Mouse (Mus musculus): Measurements from ENCODE around the gene Epb41l2. TPM values are rescaled to one million over a fixed set of nuclear protein-coding genes. Genes with fewer than 3 reads are reported as not detected.

Epb41l2 gene
- polyA plus RNA-seq, 1 experiment from 2014 or later: 90.6 TPM

DNA sequence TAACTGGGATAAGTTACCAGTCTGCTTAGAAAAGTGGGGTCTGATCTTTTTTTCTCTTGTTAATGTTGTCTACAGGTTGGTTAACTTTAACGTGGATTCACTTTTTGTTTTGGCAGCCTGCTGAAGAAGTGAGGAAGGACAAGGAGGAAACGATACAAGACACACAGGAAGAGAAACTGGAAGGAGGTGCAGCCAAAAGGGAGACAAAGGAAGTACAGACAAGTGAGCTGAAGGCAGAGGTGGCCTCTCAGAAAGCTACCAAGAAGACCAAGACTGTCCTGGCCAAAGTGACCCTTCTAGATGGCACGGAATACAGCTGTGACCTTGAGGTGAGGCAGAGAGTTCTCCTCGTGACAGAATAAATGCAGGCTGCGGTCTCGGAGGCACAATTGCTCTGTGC is 84.0 kb downstream of the Epb41l2 start:
- Histone ChIP-seq H3K9me3 (no peaks in the 10 kb centered on the region), H3K4me3 (no peak overlapping the region), H3K27ac (no peak overlapping the region), H3K27me3 (no peaks in the 10 kb centered on the region), H3K36me3 (peaks cover 17% of the 10 kb centered on the region; the same call in 1 of the 2 replicates), H3K4me1 (peaks cover 31% of the 10 kb centered on the region), H3K9ac (no peak overlapping the region), H3K4me2 (no peak overlapping the region)
- 74% methylated on average over 6 of the region's 6 CpGs for WGBS
- ATAC-seq (ENCODE audit: borderline replicate concordance, extremely low read depth, low FRiP score, low TSS enrichment): no peak

DNA sequence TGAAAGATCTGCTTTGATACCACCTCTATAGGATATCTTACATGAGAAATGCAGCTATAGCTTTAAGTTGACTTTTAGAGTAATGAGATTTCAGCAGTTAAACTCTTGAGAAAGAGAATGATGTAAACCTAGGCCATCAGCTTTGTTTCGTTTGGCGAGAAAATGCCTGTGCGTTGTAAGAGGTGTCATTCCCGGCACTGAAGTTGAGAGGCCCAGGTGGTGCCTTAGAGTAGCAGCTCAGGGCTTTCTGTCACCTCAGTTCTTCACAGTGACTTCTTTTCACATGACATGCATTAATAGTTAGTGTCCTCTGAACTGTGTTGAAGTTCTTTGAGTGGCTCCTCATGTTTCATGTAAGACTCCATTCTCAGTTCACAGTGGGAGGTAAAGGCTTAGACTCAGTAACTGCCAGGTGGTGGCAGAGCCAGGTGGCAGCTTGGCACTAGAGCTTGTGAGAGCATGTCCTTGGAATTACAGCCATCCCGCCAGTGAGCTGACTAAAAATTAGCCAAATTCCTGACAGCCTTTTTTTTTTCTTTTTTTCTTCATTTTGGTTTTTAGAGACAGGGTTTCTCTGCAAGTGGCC is 84.7 kb downstream of the Epb41l2 start:
- Histone ChIP-seq H3K9me3 (no peaks in the 10 kb centered on the region), H3K27ac (no peak overlapping the region), H3K27me3 (no peaks in the 10 kb centered on the region), H3K36me3 (peaks cover 17% of the 10 kb centered on the region; the same call in 1 of the 2 replicates), H3K4me2 (no peak overlapping the region), H3K4me3 (no peak overlapping the region), H3K9ac (no peak overlapping the region), H3K4me1 (peaks cover 30% of the 10 kb centered on the region)
- WGBS: 80% methylated on average over 5 of the region's 5 CpGs
- no peak for ATAC-seq (ENCODE audit: borderline replicate concordance, extremely low read depth, low FRiP score, low TSS enrichment)

DNA sequence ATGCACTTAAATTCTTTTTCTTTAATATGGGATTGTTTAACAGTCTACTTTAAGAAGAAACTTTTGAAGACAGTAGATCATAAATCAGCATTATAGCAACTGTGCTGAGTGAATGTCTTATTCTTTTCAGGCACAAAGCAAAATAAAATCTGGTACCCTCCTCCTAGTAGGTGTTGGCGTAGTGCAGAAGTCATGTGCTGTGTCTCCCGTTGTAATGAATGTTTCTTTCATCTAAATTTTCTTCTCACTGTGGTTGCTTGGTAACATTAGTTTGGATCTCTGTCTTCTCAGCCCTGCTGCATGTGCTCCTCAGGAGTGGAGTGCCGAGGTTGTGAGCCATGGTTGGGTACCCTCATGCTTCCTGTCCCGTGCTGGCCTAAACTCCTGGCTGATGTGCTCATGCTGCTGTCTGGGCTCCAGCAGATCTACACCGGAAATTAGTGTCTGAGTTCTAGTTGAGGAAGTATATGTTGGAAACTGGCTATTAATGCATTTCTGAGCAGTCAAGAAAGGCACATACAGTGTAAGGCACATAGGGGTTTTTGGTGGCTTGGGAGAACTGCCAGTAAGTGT is 87.4 kb downstream of the Epb41l2 start:
- Histone ChIP-seq H3K27me3 (no peaks in the 10 kb centered on the region), H3K9me3 (no peaks in the 10 kb centered on the region), H3K36me3 (peaks cover 13% of the 10 kb centered on the region; the same call in 1 of the 2 replicates), H3K4me2 (no peak overlapping the region), H3K9ac (no peak overlapping the region), H3K4me1 (peaks cover 27% of the 10 kb centered on the region), H3K27ac (peak overlapping the region; percentile 38; the same call in 1 of the 2 replicates), H3K4me3 (no peak overlapping the region)
- ATAC-seq (ENCODE audit: borderline replicate concordance, extremely low read depth, low FRiP score, low TSS enrichment): 0 out of 2 replicates have a peak, but pooled peaks have one; percentile 52
- WGBS: 50% methylated on average over 5 of the region's 5 CpGs

DNA sequence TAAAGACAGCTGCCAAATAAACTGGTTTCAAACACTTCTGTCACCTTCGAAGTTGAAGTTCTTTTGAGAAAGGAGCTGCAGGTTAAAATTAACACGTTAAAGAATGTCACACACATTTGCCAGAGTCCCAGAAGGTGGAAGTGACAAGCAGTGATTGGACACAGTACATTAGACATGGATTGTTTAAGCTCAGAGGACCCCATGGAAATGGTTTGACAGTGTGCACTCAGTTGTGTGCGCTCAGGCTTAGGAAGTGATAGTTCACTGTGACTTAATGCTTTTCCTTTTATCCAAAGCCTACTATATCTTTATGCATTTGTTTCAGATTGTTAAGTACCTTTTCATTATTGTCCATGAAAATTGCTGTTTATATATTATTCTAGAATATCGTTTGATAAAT is 89.1 kb downstream of the Epb41l2 start:
- H3K36me3 ChIP-seq: peaks cover 10% of the 10 kb centered on the region; the same call in 1 of the 2 replicates
- H3K27ac ChIP-seq: no peak overlapping the region
- no peak for ATAC-seq (ENCODE audit: borderline replicate concordance, extremely low read depth, low FRiP score, low TSS enrichment)
- no peak overlapping the region for H3K9ac ChIP-seq
- H3K27me3 ChIP-seq: no peaks in the 10 kb centered on the region
- 67% methylated on average over 4 of the region's 4 CpGs for WGBS
- no peaks in the 10 kb centered on the region for H3K9me3 ChIP-seq
- peaks cover 31% of the 10 kb centered on the region for H3K4me1 ChIP-seq
- no peak overlapping the region for H3K4me3 ChIP-seq
- no peak overlapping the region for H3K4me2 ChIP-seq

DNA sequence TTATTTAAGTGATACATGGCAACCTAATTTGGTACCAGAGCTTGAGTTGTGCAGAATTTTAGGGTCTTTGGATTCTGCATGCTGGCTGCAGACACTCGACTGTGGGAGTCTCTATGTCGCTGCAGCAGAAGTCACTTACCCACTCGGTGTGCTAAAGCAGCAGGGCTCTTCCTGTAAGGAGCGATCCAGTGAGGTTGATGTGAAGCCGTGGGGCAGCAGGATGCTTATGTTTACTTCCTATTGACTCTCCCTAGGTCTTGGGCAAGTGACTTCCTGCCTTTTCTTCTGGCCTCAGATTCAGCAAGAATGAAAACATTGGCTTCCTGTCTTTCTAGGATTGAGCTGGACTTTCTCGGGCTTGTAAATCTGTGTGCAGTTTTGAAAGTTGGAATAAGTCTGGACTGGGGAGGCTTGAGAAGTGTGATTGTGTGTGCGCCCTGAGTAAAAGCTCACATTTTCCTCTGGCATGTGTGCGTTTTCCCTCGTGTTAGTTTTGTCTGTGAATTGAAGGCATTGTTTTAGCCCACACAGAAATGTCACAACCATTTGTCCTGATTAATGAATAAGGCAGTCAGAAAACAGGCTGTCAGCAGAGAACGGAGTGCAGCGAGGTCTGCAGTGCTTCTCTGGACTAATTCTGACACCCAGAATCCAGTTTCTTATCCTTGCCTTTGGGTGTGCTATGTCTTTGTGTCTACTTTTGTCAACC is 89.9 kb downstream of the Epb41l2 start:
- Histone ChIP-seq H3K27ac (peak overlapping the region; percentile 54), H3K4me1 (peaks cover 31% of the 10 kb centered on the region), H3K36me3 (peaks cover 3% of the 10 kb centered on the region; the same call in 1 of the 2 replicates), H3K27me3 (no peaks in the 10 kb centered on the region), H3K9ac (no peak overlapping the region), H3K4me2 (peak overlapping the region; percentile 19; the same call in 1 of the 2 replicates), H3K9me3 (no peaks in the 10 kb centered on the region), H3K4me3 (no peak overlapping the region)
- peak; percentile 47; the same call in 1 of the 2 replicates for ATAC-seq (ENCODE audit: borderline replicate concordance, extremely low read depth, low FRiP score, low TSS enrichment)
- WGBS: 22% methylated on average over 11 of the region's 11 CpGs

DNA sequence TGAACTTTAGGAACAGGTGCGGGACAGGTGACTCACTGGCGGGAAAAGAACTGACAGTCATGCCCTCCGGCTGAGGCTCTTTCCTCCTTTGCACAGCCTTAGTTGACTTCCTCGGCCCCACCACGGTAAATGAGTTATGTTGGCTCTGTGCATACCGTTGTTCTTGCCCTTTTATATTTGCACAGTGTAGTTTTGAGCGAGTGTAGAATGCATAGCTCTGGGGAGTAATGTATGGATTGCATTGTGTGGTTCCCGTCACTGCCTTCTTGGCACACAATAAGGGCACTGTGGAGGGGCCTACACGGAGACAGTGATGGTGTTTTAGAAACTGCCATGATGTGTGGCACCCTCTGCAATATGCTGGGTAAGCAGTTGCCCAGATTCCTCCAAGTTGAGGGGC is 93.6 kb downstream of the Epb41l2 start:
- Histone ChIP-seq H3K27ac (no peak overlapping the region), H3K27me3 (no peaks in the 10 kb centered on the region), H3K9ac (no peak overlapping the region), H3K9me3 (no peaks in the 10 kb centered on the region), H3K4me1 (peaks cover 19% of the 10 kb centered on the region), H3K4me3 (no peak overlapping the region), H3K36me3 (no peaks in the 10 kb centered on the region), H3K4me2 (no peak overlapping the region)
- WGBS: 59% methylated on average over 9 of the region's 9 CpGs
- ATAC-seq (ENCODE audit: borderline replicate concordance, extremely low read depth, low FRiP score, low TSS enrichment): peak; percentile 58

DNA sequence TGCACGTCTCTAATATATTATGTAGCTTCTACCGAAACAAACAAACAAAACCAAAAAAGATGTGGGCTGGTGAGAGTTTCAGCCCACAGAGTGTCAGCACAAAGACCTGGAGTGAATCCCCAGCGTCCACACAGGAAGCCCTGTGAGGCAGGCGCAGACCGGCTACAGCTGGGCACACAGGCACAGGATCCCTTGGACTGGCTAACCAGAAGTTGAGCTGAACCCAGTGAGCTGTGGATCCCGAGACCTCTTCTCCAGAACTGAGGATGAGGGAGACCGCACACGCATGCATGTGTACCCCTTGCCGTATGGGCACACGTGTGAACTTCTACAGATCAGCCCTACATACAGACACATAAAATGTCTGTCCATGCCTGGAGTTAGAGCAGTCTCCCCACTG is 94.2 kb downstream of the Epb41l2 start:
- H3K4me1 ChIP-seq: peaks cover 15% of the 10 kb centered on the region
- no peak overlapping the region for H3K27ac ChIP-seq
- H3K27me3 ChIP-seq: no peaks in the 10 kb centered on the region
- H3K9ac ChIP-seq: no peak overlapping the region
- no peaks in the 10 kb centered on the region for H3K36me3 ChIP-seq
- H3K9me3 ChIP-seq: no peaks in the 10 kb centered on the region
- H3K4me3 ChIP-seq: no peak overlapping the region
- no peak for ATAC-seq (ENCODE audit: borderline replicate concordance, extremely low read depth, low FRiP score, low TSS enrichment)
- H3K4me2 ChIP-seq: no peak overlapping the region
- WGBS: 86% methylated on average over 10 of the region's 10 CpGs

DNA sequence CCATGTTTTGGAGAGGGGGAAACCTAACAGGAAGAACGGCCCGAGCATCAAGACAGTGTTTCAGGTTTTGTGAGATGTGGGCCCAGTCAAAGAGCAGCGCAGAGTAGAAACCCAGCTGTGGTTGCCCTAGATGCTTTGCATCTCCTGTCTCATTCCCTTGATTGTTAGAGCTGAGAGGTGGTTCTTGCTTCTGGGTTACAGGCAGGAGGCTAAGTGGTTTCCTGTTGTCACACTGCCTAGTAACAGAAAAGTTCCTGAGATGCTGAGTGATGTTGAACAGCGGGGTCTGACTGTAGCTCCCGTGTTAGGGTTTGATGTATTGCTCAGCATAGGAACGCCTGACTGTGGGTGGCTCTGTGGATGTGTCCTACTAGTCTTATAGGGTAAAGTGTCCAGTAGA is 97.5 kb downstream of the Epb41l2 start:
- ATAC-seq (ENCODE audit: borderline replicate concordance, extremely low read depth, low FRiP score, low TSS enrichment): no peak
- Histone ChIP-seq H3K27ac (no peak overlapping the region), H3K4me2 (no peak overlapping the region), H3K36me3 (no peaks in the 10 kb centered on the region), H3K9me3 (no peaks in the 10 kb centered on the region), H3K27me3 (no peaks in the 10 kb centered on the region), H3K4me3 (no peak overlapping the region), H3K9ac (no peak overlapping the region), H3K4me1 (0 out of 2 replicates have a peak, but pooled peaks cover 5% of the 10 kb centered on the region)
- WGBS: 73% methylated on average over 6 of the region's 6 CpGs

DNA sequence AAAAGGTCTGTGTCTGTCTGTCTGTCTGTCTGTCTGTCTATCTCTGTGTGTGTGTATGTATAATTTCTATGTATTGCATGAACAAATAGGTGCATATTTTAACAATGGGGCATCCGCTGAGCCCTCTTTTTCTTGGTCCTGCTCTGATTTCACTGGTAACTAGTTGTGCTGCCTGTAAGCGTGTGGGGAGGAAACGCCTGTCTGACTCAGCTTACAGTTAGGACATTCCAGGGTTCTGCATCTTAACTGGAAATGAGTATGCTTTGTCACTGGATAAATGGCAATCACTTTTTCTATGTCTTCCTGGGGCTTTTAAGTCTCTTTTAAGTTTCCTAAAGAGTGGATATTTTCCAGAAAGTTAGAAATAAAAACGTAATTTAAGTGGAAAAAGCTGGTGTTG is 98.4 kb downstream of the Epb41l2 start:
- no peaks in the 10 kb centered on the region for H3K27me3 ChIP-seq
- H3K4me3 ChIP-seq: no peak overlapping the region
- H3K9me3 ChIP-seq: no peaks in the 10 kb centered on the region
- 80% methylated on average over 4 of the region's 4 CpGs for WGBS
- H3K36me3 ChIP-seq: no peaks in the 10 kb centered on the region
- no peak overlapping the region for H3K9ac ChIP-seq
- 0 out of 2 replicates have a peak, but pooled peaks cover 5% of the 10 kb centered on the region for H3K4me1 ChIP-seq
- H3K27ac ChIP-seq: no peak overlapping the region
- H3K4me2 ChIP-seq: no peak overlapping the region
- ATAC-seq (ENCODE audit: borderline replicate concordance, extremely low read depth, low FRiP score, low TSS enrichment): no peak

DNA sequence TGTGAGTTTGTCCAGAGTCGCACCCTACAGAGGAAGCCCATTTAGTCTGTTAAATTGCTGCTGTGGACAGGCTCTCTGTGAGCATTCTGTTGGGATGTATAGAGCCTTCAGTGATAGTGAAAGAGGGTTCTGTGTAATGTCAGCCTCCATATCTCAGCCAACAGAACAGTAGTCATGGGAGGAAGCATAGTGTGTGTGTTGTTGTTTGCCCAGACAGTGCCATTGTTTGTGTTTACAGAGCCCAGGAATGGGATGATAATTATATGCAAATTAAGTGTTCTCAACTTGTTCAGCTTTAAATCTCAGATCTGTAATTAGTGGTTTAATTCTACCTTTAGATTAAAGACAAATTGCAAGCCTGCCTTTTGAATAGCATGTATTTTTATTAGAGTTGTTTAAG is 102.2 kb downstream of the Epb41l2 start:
- no peak overlapping the region for H3K9ac ChIP-seq
- 71% methylated on average over 1 of the region's 1 CpGs for WGBS
- no peak overlapping the region for H3K27ac ChIP-seq
- no peaks in the 10 kb centered on the region for H3K36me3 ChIP-seq
- no peaks in the 10 kb centered on the region for H3K4me1 ChIP-seq
- H3K4me3 ChIP-seq: no peak overlapping the region
- no peaks in the 10 kb centered on the region for H3K27me3 ChIP-seq
- no peak for ATAC-seq (ENCODE audit: borderline replicate concordance, extremely low read depth, low FRiP score, low TSS enrichment)
- no peak overlapping the region for H3K4me2 ChIP-seq
- no peaks in the 10 kb centered on the region for H3K9me3 ChIP-seq

DNA sequence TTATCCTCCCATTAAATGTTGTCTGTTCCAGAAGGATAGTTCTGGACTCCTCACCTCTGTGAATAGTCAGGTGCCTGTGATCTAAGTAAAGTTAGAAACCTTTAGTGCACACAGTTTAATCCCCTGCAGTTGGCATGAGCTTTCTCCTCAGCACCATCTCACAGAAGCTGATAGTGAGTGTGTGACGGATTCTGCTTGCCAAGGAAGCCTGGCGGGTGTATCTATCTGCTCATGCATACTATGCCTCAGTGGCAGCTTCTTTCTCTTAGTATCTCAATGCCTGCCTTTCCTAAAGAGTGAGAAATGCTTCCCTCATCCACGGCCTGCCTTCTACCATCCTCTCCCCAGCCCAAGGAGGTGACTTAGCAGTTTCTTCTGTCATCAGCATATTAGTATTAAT is 103.1 kb downstream of the Epb41l2 start:
- H3K27ac ChIP-seq: no peak overlapping the region
- H3K4me3 ChIP-seq: no peak overlapping the region
- H3K9me3 ChIP-seq: no peaks in the 10 kb centered on the region
- no peaks in the 10 kb centered on the region for H3K4me1 ChIP-seq
- H3K27me3 ChIP-seq: no peaks in the 10 kb centered on the region
- WGBS: 73% methylated on average over 3 of the region's 3 CpGs
- H3K4me2 ChIP-seq: no peak overlapping the region
- H3K9ac ChIP-seq: no peak overlapping the region
- H3K36me3 ChIP-seq: no peaks in the 10 kb centered on the region
- no peak for ATAC-seq (ENCODE audit: borderline replicate concordance, extremely low read depth, low FRiP score, low TSS enrichment)

DNA sequence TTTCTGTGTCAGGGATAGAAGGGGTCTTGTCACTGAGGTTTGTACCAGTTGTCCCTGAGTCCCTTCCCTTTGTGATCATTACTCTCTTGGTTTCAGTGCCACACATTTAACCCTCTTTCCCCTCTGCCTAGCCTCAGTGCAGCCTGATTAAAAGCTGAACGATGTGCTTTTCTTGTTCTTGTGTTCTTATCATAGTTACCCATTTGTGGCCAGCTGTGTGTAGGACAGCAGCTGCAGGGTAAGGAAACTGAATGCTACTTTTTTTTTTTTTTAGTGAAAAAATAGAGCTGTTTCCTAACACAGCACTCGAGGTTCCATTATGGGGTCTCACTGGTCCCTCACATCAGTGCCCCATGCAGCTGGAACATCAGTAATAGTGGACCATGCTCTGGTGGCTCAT is 106.9 kb downstream of the Epb41l2 start:
- 45% methylated on average over 2 of the region's 2 CpGs for WGBS
- no peak overlapping the region for H3K27ac ChIP-seq
- ATAC-seq (ENCODE audit: borderline replicate concordance, extremely low read depth, low FRiP score, low TSS enrichment): no peak

More for the DNA sequence above, 106.9 kb downstream of the Epb41l2 start:
- no peaks in the 10 kb centered on the region for H3K4me1 ChIP-seq
- no peaks in the 10 kb centered on the region for H3K27me3 ChIP-seq
- H3K4me2 ChIP-seq: no peak overlapping the region
- H3K4me3 ChIP-seq: no peak overlapping the region
- peaks cover 10% of the 10 kb centered on the region for H3K36me3 ChIP-seq
- H3K9me3 ChIP-seq: no peaks in the 10 kb centered on the region
- no peak overlapping the region for H3K9ac ChIP-seq
